Mouse (Mus musculus) erythroblast, adult 5-6 weeks (primary cell): ENCODE data around the gene Vmn2r96. TPM values are rescaled to one million over a fixed set of nuclear protein-coding genes. Genes with fewer than 3 reads are reported as not detected.
"Not testable (repeated sequence)": the region's sequence is repeated elsewhere in the genome, so short reads cannot be mapped to it uniquely, and the experiment has no call there.

Source experiments
- ATAC-seq: replicated peaks from 2 replicates; pipeline ENCODE4 v1.8.0; 2016; ENCODE audit warnings: moderate number of reproducible peaks, mild to moderate bottlenecking, moderate TSS enrichment, inconsistent platforms; ENCODE audit not compliant: poor library complexity, low FRiP score, severe bottlenecking
- total RNA-seq, 2 experiments: library from RNA; stranded (forward) in 1 of 2; stranded (reverse) in 1 of 2; fragments of 150-400 nt in 1 of 2; fragments of 200-764, 138-1000 nt in 1 of 2; gene quantifications; 2 replicates each; pipeline versions ENCODE4 v1.2.3 to v1.2.4; 2015 to 2017; ENCODE audit warnings: low replicate concordance in 2 of 2

Gene Vmn2r96
- total RNA-seq (2015; ENCODE audit: low replicate concordance) (0.21 TPM in 1 of 2 replicates, not detected in the other), total RNA-seq (2017; ENCODE audit: low replicate concordance) (1.1 TPM in 1 of 2 replicates, not detected in the other)

DNA sequence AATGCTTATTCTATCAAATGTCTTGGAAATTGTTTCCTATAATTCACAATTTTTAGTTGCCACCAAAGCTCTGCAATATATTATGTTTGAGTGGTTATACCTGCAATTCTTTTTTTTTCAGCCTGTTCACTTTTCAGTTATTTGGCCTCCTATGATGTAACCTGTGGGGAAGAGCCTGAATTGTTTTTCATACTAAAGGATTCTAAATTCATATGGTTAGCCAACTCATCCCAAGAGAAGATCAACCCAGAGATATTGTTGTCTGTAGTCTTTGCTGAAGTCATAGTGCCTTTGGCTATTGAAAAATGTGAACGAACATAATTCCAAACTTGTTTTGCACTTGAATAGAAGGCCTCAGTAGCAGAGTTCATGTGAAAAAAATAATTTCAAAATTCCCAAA is at the start of gene Vmn2r96:
Gene Vmn2r96 (plus strand): TSS at position 301 of the 400 bp plus-strand sequence.
- ATAC-seq = not testable (repeated sequence)

DNA sequence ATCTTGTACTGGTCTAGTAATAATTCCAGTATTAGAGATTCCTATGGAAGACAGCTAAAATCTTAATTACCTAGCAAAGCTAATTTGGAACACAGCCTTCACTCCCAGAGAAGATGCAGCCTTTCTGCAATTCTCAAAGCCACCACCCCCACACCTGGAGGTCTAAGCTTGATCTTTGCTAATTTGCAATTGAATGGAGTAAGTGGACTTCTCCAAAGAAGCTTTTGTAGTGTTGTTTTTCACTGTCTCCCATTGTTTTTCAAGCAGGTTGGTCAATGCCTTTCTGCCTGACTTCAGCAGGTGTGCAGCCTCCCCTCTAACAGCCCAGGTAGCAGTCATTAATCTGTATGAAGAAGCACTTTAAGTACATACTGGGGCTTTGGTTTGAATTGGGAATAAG is 49.6 kb upstream of the Vmn2r96 start:
- ATAC-seq = no peak

DNA sequence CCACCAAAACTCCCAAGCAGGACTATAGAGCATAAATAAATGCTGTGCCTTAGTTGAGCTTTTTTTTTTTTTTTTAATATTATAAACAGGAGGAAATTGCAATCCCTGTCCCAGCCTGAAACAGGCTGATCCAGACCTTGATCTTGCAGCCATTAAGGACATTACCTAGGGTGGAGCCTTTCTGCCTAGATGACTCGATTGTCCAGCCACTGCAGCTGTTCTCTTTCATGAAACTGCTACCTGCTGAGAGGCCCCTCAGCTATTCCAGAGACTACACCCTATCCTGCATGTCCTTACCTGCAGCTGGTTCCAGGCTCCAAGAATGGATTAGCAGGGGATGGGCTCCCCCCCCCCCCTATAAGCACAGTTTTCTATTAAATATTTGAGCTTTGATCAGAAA is 49.0 kb upstream of the Vmn2r96 start:
- ATAC-seq = no peak

DNA sequence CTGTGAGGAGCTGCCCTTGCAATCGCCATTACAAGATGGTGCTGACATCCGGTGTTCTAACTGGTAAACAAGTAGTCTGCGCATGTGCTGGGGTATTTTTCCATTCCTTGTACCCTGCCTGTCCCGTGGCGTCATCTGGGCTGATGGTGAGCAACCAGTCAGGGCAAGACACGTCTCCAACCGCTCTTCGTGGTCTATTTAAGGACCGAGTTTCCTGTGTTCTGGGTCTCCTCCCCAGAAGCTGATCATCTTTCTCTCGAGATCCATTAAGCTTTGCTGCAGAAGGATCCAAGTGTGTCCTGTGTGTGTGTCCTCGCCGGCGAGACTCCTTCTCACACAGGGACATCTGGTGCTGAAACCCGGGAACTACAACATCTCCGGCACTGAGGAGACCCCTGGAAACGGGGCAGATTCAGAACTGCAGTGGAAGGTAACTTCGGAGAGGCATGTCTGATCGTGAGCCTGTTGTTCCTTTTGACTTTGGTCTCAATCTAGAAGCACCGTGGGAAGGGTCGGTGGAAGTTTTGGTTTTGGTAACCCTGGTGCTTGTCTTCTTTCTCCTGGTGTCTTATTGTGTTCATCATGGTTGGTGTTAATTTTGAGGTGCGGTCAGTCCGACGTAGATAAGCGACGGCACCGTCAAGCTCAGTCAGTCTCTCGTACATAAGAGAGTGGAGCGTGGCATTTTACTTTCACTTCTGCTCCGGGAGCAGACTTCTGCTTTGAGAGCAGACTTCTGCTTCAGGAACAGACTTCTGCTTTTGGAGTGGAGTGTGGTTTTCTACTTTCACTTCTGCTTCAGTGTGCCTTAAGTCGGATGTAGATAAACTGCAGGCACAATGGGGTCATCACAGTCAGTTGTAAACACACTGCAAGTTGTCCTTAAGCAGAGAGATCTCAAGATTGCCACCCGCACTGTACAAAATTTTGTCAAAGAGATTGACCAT is 14.5 kb upstream of the Vmn2r96 start:
- ATAC-seq = not testable (repeated sequence)

DNA sequence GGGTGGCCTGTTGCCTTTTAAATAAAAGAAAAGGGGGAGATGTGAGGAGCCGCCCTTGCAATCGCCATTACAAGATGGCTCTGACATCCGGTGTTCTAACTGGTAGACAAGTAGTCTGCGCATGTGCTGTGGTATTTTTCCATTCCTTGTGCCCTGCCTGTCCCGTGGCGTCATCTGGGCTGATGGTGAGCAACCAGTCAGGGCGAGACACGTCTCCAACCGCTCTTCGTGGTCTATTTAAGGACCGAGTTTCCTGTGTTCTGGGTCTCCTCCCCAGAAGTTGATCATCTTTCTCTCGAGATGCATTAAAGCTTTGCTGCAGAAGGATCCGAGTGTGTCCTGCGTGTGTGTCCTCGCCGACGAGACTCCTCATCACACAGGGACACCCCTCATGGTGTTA is 6.8 kb upstream of the Vmn2r96 start:
- not testable (repeated sequence) for ATAC-seq

DNA sequence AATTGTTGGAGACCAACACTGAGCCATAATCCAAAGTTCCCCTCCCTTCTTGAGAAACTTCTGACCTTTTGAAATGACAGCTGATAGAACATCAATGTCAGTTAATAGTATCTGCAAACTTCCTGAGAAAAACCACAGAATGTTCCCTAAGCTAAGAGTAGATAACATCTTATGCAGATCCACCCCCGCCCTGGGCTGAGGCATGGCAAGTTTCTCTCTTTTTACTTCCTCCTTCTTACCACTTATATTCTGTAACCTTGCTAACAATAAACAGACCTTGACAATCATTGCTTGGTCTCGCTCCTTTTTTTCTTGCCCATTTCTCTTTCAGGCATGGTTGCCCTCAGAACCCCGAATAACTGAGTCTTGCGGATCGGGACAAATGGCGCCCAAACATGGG is 42.2 kb downstream of the Vmn2r96 start:
- ATAC-seq = not testable (repeated sequence)

DNA sequence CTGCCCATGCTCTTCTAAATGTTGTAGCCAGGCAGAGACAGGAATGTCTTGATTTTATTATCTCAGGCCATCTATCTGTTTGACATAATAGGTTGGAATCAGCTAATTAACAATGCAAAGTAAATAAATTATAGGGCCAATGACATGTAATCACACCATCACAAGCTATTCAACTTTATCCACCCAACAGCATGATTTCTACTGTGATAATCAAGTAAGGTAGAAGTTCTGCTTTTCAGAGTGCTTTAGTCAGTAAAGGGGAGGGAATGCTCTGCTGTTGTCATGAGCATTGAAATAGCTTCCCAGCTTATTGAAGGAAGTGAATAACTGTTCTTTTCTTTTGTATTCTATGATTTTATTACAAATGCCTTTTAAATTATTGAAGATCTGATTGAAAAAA is 53.6 kb downstream of the Vmn2r96 start:
- ATAC-seq = no peak

Other genes with a start within 250 kb of the Vmn2r96 start
- gene Vmn2r95, start 149.1 kb upstream of the Vmn2r96 start, total RNA-seq (2015; ENCODE audit: low replicate concordance) = not detected in 2 replicates
- gene Vmn2r95, start 149.1 kb upstream of the Vmn2r96 start, total RNA-seq (2017; ENCODE audit: low replicate concordance) = under 0.01 TPM in 1 of 2 replicates, not detected in the other